Mouse (Mus musculus): Measurements from ENCODE around the gene Macrod2.

DNA sequence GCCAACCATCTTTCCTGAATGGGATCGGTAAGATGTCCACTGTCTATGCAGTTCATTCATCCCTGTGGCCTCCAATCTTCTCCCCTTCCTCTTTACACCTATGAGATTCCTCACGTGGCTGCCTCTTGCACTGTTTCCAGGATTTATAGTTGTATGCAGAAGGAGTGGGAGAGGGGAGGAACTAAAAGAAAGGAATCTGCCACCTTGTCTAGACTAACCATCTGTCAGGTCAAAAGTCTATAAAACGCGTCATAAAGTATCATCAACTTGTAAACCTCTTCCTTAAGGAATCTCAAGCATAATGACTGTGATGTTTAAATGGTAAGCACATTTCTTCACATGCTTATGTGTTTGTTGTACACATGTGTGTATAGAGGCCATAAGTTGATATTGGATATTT is 416.6 kb downstream of the Macrod2 start:
- TF ChIP-seq CTCF (IDR thresholded peaks at IDR 0.05; ENCODE audit: control insufficient read depth, insufficient read depth, insufficient replicate concordance, low read depth, low read length): no peak
- TF ChIP-seq POLR2A (IDR thresholded peaks at IDR 0.05; ENCODE audit: control insufficient read depth, low read depth, low read length): no peak

Data from testis, adult 2 months (tissue).